Mouse (Mus musculus) heart, postnatal 0 days (tissue): ENCODE data around the gene Arglu1. TPM values are rescaled to one million over a fixed set of nuclear protein-coding genes. Genes with fewer than 3 reads are reported as not detected.

Source experiments
- ATAC-seq: fragments of 200-750 bp; cut with Nextera tagmentation; 2 replicates; pipeline ENCODE4 v1.8.0; 2017; ENCODE audit warnings: low read depth, moderate number of reproducible peaks, moderate library complexity; ENCODE audit not compliant: insufficient read depth
- DNase-seq: peaks from one replicate; pipeline ENCODE4 v3.0.0-alpha.2; 2016; ENCODE audit warnings: low spot score
- H3K27ac ChIP-seq: fragments of 300-500 bp; sonication (generic); 2 replicates; pipeline ENCODE4 v1.5.1; 2014; ENCODE audit warnings: low read depth, mild to moderate bottlenecking
- H3K27me3 ChIP-seq: fragments of 300-500 bp; sonication (generic); 2 replicates; pipeline ENCODE4 v1.6.1; 2014; ENCODE audit warnings: low read length, mixed read lengths; ENCODE audit not compliant: control insufficient read depth, insufficient read depth
- H3K36me3 ChIP-seq: fragments of 300-500 bp; sonication (generic); replicated peaks from 2 replicates; pipeline ENCODE4 v1.6.1; 2014; ENCODE audit warnings: low read length, mixed read lengths; ENCODE audit not compliant: control insufficient read depth, insufficient read depth
- H3K4me1 ChIP-seq: fragments of 300-500 bp; sonication (generic); 2 replicates; pipeline ENCODE4 v1.6.1; 2014; ENCODE audit warnings: antibody characterized with exemption; ENCODE audit not compliant: control insufficient read depth, insufficient read depth
- H3K4me2 ChIP-seq: fragments of 300-500 bp; sonication (generic); 2 replicates; pipeline ENCODE4 v1.6.1; 2014; ENCODE audit warnings: low read depth, mild to moderate bottlenecking, low read length, moderate library complexity
- H3K4me3 ChIP-seq: fragments of 300-500 bp; sonication (generic); 2 replicates; pipeline ENCODE4 v1.5.1; 2014; ENCODE audit warnings: low read depth, low read length
- H3K9ac ChIP-seq: fragments of 300-500 bp; sonication (generic); replicated peaks from 2 replicates; pipeline ENCODE4 v1.6.1; 2014; ENCODE audit warnings: low read depth, low read length, mixed read lengths
- H3K9me3 ChIP-seq: fragments of 300-500 bp; sonication (generic); replicated peaks from 2 replicates; pipeline ENCODE4 v1.6.1; 2016; ENCODE audit warnings: low read length; ENCODE audit not compliant: control insufficient read depth
- CTCF ChIP-seq: IDR thresholded peaks from 2 replicates; pipeline ENCODE4 v1.5.1; 2016; ENCODE audit warnings: antibody characterized with exemption, control low read depth, low read depth
- EP300 ChIP-seq: IDR thresholded peaks from 2 replicates; pipeline ENCODE4 v1.6.1; 2016; ENCODE audit warnings: antibody characterized with exemption, low read depth
- WGBS: fragments of 180-500 bp; shearing (Covaris S2); extraction: QIAGEN DNeasy Blood & Tissue Kit; methylation state at CpG from one replicate; pipeline ENCODE4 v1.1.7; 2014; 5-methylcytosine and 5-hydroxymethylcytosine counted together
- polyA plus RNA-seq: library from polyadenylated mRNA; unstranded; fragments of >200 nt; fragmentation: Nextera tagmentation; extraction: Ambion mirVana; gene quantifications from 2 replicates; pipeline ENCODE4 v1.2.1, GENCODE M21; 2015
- total RNA-seq: library from RNA; depleted of rRNA; stranded (reverse); fragments of >200 nt; gene quantifications from 2 replicates; pipeline ENCODE4 v1.2.3, GENCODE M21; 2014; ENCODE audit warnings: low replicate concordance; rRNA removed

Arglu1 gene
- total RNA-seq (35.7 and 38.6 TPM in 2 replicates), polyA plus RNA-seq (62.6 and 68.0 TPM in 2 replicates)

DNA sequence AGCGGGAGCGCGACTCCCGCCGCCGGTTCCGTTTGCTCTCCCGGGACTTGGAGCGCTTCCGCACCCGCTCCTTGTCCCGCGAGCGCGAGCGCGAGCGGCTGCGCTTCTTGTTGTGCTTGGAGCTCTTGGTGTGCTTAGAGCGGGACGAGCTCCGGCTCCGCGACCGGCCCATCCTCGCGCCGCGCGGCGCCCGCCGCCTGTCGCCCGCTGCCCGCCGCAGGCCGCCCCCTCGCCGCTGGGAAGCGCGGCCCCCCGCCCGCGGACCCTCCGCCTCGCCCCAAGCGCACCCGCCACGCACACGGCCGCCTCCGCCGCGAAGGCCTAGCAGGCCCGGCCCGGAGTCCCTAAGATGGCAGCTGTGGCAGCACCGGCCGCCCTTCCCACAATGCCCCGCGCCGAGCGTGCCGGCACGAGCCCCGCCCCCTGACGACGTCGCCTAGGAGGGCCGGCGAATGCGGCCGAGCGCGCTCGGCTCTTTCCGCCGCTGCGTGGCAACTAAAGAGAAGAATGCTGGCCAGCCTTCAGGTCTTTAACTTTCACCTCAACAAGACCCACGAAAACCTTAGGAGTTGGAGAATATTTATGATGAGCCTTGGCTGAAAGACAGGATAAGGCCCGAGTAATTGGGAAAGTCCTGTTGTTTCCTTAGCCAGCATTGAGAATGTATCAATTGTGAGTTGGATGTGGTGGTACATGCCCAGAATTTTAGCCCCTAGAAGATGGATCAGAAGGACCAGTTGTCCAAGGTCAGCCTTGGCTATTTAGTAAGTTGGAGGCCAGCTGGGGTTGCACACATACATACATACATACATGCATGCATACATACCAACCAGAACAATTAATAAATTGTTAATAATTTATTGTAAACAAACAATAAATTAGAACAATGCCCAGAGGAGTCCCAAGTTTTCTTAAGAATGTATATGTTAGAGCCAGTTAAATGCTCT lies at the start of gene Arglu1:
Gene Arglu1 (minus strand): TSS at position 376 of the 947 bp plus-strand sequence.
- ATAC-seq (peak; percentile 96), DNase-seq (peak; percentile 92)
- Histone ChIP-seq H3K36me3 (no peaks in the 10 kb centered on the region), H3K27me3 (no peaks in the 10 kb centered on the region), H3K4me1 (peaks cover 38% of the 10 kb centered on the region), H3K9me3 (no peaks in the 10 kb centered on the region), H3K27ac (peak within 1 kb of the TSS; percentile 97), H3K4me3 (peak within 1 kb of the TSS; percentile 94), H3K4me2 (peak within 1 kb of the TSS; percentile 84), H3K9ac (peak within 1 kb of the TSS; percentile 99)
- TF ChIP-seq EP300 (no peak), CTCF (no peak)
- under 1% methylated on average over 72 of the region's 81 CpGs for WGBS

DNA sequence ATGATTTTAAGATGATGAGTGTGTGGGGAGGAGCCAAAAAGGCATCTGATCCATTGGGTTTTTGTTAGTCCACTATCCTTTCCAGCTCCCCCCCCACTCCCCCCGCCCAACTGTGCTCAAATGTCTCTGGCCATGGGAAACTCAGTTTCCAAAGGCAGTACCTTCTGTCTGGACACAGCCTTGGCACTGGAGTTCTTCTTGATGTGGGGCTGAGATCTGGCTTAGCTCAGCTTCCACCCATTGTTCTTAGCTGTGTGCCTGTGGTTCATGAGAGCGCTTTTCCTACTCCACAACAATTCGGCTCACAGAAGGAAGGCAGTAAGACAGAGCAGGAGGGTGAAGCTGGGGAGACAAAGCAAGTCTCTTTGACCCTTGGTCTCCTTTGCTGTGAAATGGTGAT lies 47.0 kb upstream of the Arglu1 start:
- peak overlapping the region; percentile 55 for H3K27ac ChIP-seq
- no peaks in the 10 kb centered on the region for H3K36me3 ChIP-seq
- no peaks in the 10 kb centered on the region for H3K4me1 ChIP-seq
- no peak overlapping the region for H3K4me2 ChIP-seq
- WGBS: 73% methylated on average over 3 of the region's 3 CpGs
- TF ChIP-seq EP300 (no peak), CTCF (no peak)
- DNase-seq: no peak
- H3K9me3 ChIP-seq: no peaks in the 10 kb centered on the region
- H3K27me3 ChIP-seq: no peaks in the 10 kb centered on the region
- H3K9ac ChIP-seq: no peak overlapping the region
- ATAC-seq: peak; percentile 27; the same call in 1 of the 2 replicates
- H3K4me3 ChIP-seq: no peak overlapping the region

GRCm38 (mm10) chr8:8736826-8737225 lies 46.5 kb upstream of the Arglu1 start:
- Histone ChIP-seq H3K27ac (peak overlapping the region; percentile 55), H3K9me3 (no peaks in the 10 kb centered on the region), H3K9ac (no peak overlapping the region), H3K4me2 (no peak overlapping the region), H3K36me3 (no peaks in the 10 kb centered on the region), H3K4me3 (no peak overlapping the region), H3K27me3 (no peaks in the 10 kb centered on the region), H3K4me1 (no peaks in the 10 kb centered on the region)
- 73% methylated on average over 8 of the region's 8 CpGs for WGBS
- TF ChIP-seq EP300: no peak
- 0 out of 2 replicates have a peak, but pooled peaks have one; percentile 20 for ATAC-seq
- DNase-seq: no peak

DNA sequence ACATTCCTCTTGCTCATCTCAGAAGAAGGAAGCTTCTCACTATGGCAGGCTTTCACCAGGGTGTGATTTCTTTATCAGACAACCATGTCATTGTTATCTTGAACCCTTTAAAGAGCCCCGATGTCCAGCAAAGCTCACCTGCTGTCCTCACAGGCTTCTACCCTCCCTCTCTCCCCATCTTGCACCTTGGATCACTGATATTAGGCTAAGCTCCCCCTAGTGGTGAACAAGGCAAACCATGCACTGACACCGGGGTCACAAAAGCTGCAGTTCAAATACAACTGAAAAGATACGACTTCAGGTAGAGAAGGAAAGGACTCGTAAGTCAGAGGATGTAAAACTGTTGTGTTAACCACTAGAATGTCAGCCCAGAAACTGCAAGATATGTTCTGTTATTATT lies 43.5 kb upstream of the Arglu1 start:
- TF ChIP-seq CTCF (peak; percentile 70), EP300 (no peak)
- Histone ChIP-seq H3K9me3 (no peaks in the 10 kb centered on the region), H3K9ac (no peak overlapping the region), H3K27ac (no peak overlapping the region), H3K4me3 (no peak overlapping the region), H3K4me2 (no peak overlapping the region), H3K4me1 (no peaks in the 10 kb centered on the region), H3K36me3 (no peaks in the 10 kb centered on the region), H3K27me3 (no peaks in the 10 kb centered on the region)
- ATAC-seq (no peak), DNase-seq (peak; percentile 52)
- WGBS: 18% methylated on average over 4 of the region's 4 CpGs

DNA sequence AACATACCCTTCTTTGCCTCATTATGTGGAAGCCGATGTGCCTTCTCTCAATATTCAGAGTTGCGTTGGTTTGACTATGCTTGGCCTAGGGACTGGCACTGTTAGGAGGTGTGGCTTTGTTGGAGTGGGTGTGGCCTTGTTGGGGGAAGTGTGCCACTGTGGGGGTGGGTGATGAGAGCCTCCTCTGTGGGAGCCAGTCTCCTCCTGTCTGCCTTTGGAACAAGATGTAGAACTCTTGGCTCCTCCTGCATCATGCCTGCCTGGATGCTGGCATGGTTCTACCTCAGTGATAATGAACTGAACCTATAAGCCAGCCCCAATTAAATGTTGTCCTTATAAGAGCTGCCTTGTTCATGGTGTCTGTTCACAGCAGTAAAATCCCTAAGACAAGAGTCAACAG lies 38.3 kb upstream of the Arglu1 start:
- no peak for ATAC-seq
- H3K4me1 ChIP-seq: no peaks in the 10 kb centered on the region

More for the DNA sequence above, 38.3 kb upstream of the Arglu1 start:
- no peak overlapping the region for H3K4me3 ChIP-seq
- no peak overlapping the region for H3K9ac ChIP-seq
- no peaks in the 10 kb centered on the region for H3K9me3 ChIP-seq
- WGBS: 95% methylated on average over 2 of the region's 2 CpGs
- no peak for DNase-seq
- H3K4me2 ChIP-seq: no peak overlapping the region
- no peaks in the 10 kb centered on the region for H3K27me3 ChIP-seq
- no peak for TF ChIP-seq CTCF
- TF ChIP-seq EP300: no peak
- no peaks in the 10 kb centered on the region for H3K36me3 ChIP-seq
- H3K27ac ChIP-seq: no peak overlapping the region
